Mouse (Mus musculus) midbrain, embryonic 10.5 days (tissue): ENCODE results near the gene Astn2. TPM values are rescaled to one million over a fixed set of nuclear protein-coding genes. Genes with fewer than 3 reads are reported as not detected.

ENCODE experiments used
- DNase-seq: peaks from one replicate; pipeline ENCODE4 v3.0.0-alpha.2; 2017; ENCODE audit warnings: low spot score
- H3K27ac ChIP-seq: fragments of 300-500 bp; sonication (generic); replicated peaks from 2 replicates; pipeline ENCODE4 v1.5.1; 2016; ENCODE audit warnings: mild to moderate bottlenecking
- H3K27me3 ChIP-seq: fragments of 300-500 bp; sonication (generic); 2 replicates; pipeline ENCODE4 v1.6.1; 2016; ENCODE audit warnings: low read depth, mild to moderate bottlenecking; ENCODE audit not compliant: poor library complexity, severe bottlenecking
- H3K36me3 ChIP-seq: fragments of 300-500 bp; sonication (generic); 2 replicates; pipeline ENCODE4 v1.6.1; 2016; ENCODE audit warnings: mild to moderate bottlenecking, moderate library complexity
- H3K4me1 ChIP-seq: fragments of 300-500 bp; sonication (generic); 2 replicates; pipeline ENCODE4 v1.6.1; 2016
- H3K4me3 ChIP-seq: fragments of 300-500 bp; sonication (generic); 2 replicates; pipeline ENCODE4 v1.5.1; 2016; ENCODE audit warnings: mild to moderate bottlenecking, moderate library complexity
- H3K9me3 ChIP-seq: fragments of 300-500 bp; sonication (generic); replicated peaks from 2 replicates; pipeline ENCODE4 v1.6.1; 2016; ENCODE audit warnings: mild to moderate bottlenecking
- WGBS: fragments of 180-500 bp; shearing (Covaris S2); methylation state at CpG from one replicate; pipeline ENCODE4 v1.1.7; 2016; 5-methylcytosine and 5-hydroxymethylcytosine counted together
- polyA plus RNA-seq: library from polyadenylated mRNA; unstranded; fragments of >200 nt; fragmentation: Nextera tagmentation; extraction: Ambion mirVana; gene quantifications from 2 replicates; pipeline ENCODE4 v1.2.1, GENCODE M21; 2016

The Astn2 gene
- polyA plus RNA-seq, 1 experiment from 2014 or later: 0.32 TPM

DNA sequence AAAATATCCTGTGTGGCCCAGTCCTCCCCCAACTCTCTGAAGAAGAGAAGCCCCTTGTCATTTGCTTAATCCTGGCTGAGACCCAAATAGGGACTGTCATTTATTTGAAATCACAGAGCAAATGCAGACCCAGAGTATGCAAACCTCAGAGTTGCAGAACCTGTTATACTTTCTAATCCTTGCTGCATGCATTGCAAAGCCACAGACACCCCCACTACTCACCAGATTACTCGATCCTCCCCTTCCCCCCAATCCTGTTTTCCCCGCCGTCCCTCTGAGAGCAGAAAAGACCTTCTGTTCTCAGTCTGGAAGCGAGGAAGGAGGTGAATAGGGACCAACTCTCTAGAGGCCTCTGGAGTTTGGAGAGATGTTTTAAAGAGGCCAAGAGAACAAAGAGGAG, 13.9 kb downstream of the Astn2 start:
- DNase-seq: no peak
- Histone ChIP-seq H3K4me1 (peaks cover 12% of the 10 kb centered on the region), H3K4me3 (no peak overlapping the region), H3K9me3 (no peaks in the 10 kb centered on the region), H3K27me3 (no peaks in the 10 kb centered on the region), H3K27ac (no peak overlapping the region), H3K36me3 (no peaks in the 10 kb centered on the region)
- WGBS: 9% methylated on average over 4 of the region's 4 CpGs

- no peaks in the 10 kb centered on the region for H3K36me3 ChIP-seq
- no peak overlapping the region for H3K4me3 ChIP-seq
- DNase-seq: no peak
- 36% methylated on average over 2 of the region's 2 CpGs for WGBS
- H3K27me3 ChIP-seq: no peaks in the 10 kb centered on the region
- H3K27ac ChIP-seq: no peak overlapping the region
- no peaks in the 10 kb centered on the region for H3K4me1 ChIP-seq
- no peaks in the 10 kb centered on the region for H3K9me3 ChIP-seq
These were observed 25.8 kb downstream of the Astn2 start for GRCm38 (mm10) chr4:66378586-66378985.

DNA sequence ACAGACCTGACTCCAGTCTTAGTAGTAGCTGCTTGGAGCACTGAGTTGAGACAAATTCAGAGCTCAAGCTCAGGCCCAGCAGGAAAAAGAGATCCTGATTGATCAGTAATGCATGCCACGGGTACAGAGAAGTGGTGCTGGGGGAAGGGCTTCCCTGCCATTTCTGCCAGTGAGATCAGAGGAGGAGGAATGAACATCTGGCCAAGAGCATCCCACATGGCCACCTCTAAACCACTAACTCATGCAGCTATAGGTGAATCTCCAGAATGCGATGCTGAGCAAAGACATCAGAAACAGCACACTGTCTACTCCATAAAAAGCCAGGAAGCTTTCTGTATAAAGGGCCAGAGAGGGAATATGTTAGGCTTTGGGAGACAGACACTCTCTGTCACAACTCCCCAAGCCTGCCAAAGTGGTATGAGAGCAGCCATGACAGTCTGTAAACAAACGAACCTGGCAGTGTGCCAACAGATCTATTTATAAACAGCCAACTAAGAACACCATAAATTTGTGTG, 33.8 kb downstream of the Astn2 start:
- H3K4me1 ChIP-seq: peaks cover 3% of the 10 kb centered on the region
- no peaks in the 10 kb centered on the region for H3K36me3 ChIP-seq
- H3K27me3 ChIP-seq: no peaks in the 10 kb centered on the region
- DNase-seq: no peak
- H3K27ac ChIP-seq: no peak overlapping the region
- WGBS: 73% methylated on average over 3 of the region's 3 CpGs
- no peak overlapping the region for H3K4me3 ChIP-seq
- H3K9me3 ChIP-seq: no peaks in the 10 kb centered on the region

- no peak overlapping the region for H3K27ac ChIP-seq
- DNase-seq: no peak
These were observed 38.9 kb downstream of the Astn2 start for GRCm38 (mm10) chr4:66365500-66365899.

GRCm38 (mm10) chr4:66344632-66345031, 59.8 kb downstream of the Astn2 start:
- Histone ChIP-seq H3K9me3 (no peaks in the 10 kb centered on the region), H3K27me3 (no peaks in the 10 kb centered on the region), H3K27ac (no peak overlapping the region), H3K4me1 (no peaks in the 10 kb centered on the region), H3K4me3 (no peak overlapping the region), H3K36me3 (no peaks in the 10 kb centered on the region)
- DNase-seq: no peak
- WGBS: 79% methylated on average over 2 of the region's 2 CpGs

More at GRCm38 (mm10) chr4:66365500-66365899, 38.9 kb downstream of the Astn2 start:
- Histone ChIP-seq H3K4me3 (no peak overlapping the region), H3K36me3 (no peaks in the 10 kb centered on the region), H3K27me3 (no peaks in the 10 kb centered on the region), H3K4me1 (peaks cover 7% of the 10 kb centered on the region), H3K9me3 (no peaks in the 10 kb centered on the region)
- 71% methylated on average over 1 of the region's 1 CpGs for WGBS

DNA sequence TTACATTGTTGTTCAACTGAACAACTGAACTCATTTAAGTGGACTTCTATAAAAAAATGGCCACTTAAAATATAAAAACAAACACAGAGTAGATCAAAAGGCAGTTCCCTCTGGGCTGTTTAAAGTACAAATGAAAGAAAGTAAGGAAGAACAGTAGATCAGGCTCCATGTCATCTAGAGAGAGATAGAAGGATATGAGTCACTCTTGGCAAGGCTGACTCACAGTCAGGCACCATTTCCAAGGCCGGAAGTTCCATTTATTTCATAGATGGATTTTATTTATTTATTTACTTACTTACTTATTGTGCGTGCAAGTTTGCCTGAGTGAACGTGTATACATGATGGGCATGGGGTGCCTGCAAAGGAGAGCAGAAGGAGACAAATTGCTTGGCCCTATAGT, 67.0 kb downstream of the Astn2 start:
- no peaks in the 10 kb centered on the region for H3K27me3 ChIP-seq
- peaks cover 3% of the 10 kb centered on the region; the same call in 1 of the 2 replicates for H3K4me1 ChIP-seq
- no peak for DNase-seq
- WGBS: 84% methylated on average over 3 of the region's 3 CpGs
- no peaks in the 10 kb centered on the region for H3K36me3 ChIP-seq
- no peak overlapping the region for H3K4me3 ChIP-seq
- H3K27ac ChIP-seq: no peak overlapping the region
- no peaks in the 10 kb centered on the region for H3K9me3 ChIP-seq

DNA sequence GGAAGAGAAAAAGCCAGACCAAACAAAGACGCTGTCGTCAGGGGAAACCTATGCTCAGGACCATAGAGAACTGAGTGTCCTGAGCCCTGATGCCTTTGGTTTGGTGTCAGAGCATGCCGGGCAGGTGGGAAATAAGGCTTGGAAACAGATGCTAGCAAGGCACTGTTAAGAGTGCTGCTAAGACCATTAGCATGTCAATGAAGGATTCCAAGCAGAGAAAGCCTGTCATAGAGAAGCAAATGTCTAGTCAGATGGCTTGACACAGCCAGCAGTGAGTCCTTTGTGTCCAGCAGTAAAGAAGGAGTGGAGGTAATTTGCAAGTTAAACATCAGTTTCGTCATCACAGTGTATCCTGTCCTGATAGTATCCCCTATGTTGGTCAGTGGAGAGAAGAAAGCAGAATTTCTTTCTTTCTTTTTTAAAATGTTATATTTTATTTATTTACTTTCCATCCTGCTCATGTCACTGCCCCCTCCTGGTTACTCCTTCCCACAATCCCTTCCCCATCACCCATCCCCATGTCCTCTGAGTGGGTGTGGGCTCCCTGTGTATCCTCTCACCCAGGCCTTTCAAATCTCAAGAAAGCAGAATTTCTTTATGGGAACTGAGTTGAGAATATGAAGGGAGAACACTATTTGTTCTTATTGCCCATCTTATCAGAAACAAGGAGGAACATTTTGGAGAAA, 73.7 kb downstream of the Astn2 start:
- H3K4me1 ChIP-seq: peaks cover 21% of the 10 kb centered on the region
- 13% methylated on average over 4 of the region's 4 CpGs for WGBS
- peak overlapping the region; percentile 75 for H3K27ac ChIP-seq
- H3K27me3 ChIP-seq: no peaks in the 10 kb centered on the region
- peak; percentile 44 for DNase-seq
- H3K4me3 ChIP-seq: no peak overlapping the region
- H3K36me3 ChIP-seq: no peaks in the 10 kb centered on the region
- H3K9me3 ChIP-seq: no peaks in the 10 kb centered on the region

GRCm38 (mm10) chr4:66321051-66321450, 83.4 kb downstream of the Astn2 start:
- WGBS: 81% methylated on average over 2 of the region's 2 CpGs

GRCm38 (mm10) chr4:66314806-66315484, 89.5 kb downstream of the Astn2 start:
- Histone ChIP-seq H3K4me3 (no peak overlapping the region), H3K27me3 (0 out of 2 replicates have a peak, but pooled peaks cover 7% of the 10 kb centered on the region), H3K9me3 (no peaks in the 10 kb centered on the region), H3K27ac (no peak overlapping the region), H3K36me3 (no peaks in the 10 kb centered on the region), H3K4me1 (peaks cover 9% of the 10 kb centered on the region)
- 16% methylated on average over 8 of the region's 8 CpGs for WGBS
- DNase-seq: no peak

More at GRCm38 (mm10) chr4:66321051-66321450, 83.4 kb downstream of the Astn2 start:
- Histone ChIP-seq H3K4me3 (no peak overlapping the region), H3K27ac (no peak overlapping the region), H3K27me3 (0 out of 2 replicates have a peak, but pooled peaks cover 7% of the 10 kb centered on the region), H3K4me1 (no peaks in the 10 kb centered on the region), H3K36me3 (no peaks in the 10 kb centered on the region), H3K9me3 (no peaks in the 10 kb centered on the region)
- DNase-seq: no peak

DNA sequence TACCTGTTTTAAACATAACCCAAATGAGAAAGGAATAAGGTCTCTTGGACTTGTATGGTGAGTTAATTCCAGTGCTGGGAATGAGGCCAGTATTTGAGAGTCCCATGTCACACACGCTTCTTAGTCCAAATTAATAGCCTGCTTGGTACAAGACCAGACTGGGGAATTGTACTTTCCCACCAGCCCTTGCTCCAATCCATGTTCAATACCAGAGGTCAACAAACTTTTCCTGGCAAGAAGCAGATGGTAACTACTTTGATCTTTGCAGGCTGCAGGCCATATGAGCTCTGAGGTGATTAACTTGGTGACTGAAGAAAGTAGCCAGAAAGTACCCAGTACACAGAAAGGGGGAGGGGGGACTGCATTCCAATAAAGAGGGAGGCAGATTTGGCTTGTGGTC, 91.7 kb downstream of the Astn2 start:
- WGBS: 82% methylated on average over 1 of the region's 1 CpGs
- H3K27me3 ChIP-seq: 0 out of 2 replicates have a peak, but pooled peaks cover 7% of the 10 kb centered on the region
- no peaks in the 10 kb centered on the region for H3K36me3 ChIP-seq
- H3K27ac ChIP-seq: no peak overlapping the region
- H3K4me3 ChIP-seq: no peak overlapping the region
- H3K9me3 ChIP-seq: no peaks in the 10 kb centered on the region
- H3K4me1 ChIP-seq: peaks cover 9% of the 10 kb centered on the region
- no peak for DNase-seq

DNA sequence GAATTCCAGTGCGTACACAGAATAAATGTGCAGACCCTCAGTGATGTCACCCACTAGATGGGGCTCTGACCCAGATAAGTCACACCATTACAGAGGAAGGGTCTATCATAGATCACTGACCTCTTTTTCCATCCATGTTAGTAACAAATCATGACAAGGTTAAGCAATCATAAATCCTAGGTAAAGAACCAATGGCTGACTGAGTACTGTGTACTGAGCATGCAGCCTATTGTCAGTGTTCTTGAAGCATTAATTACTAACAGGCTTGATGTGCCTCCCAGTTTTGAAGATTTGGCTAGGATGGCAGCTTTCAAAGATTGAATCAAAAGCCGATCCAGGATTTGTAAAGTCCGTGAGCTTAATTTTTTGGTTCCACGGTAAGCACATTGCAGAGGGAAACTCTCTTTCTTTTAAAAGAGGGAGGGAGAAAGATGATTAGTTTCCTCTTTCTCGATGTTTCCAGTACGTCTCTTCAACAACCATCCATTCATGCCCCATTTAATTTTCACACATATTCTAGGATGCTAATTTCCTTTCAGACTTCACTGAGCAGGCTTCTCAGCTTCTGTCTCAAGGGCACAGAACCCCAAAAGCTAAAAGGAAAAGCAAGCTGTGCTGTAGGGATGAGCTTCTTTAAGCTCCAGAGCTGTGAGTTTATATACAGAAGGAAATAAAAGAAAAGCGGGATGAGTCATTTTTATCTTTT, 93.9 kb downstream of the Astn2 start:
- no peaks in the 10 kb centered on the region for H3K36me3 ChIP-seq
- WGBS: 89% methylated on average over 7 of the region's 7 CpGs
- H3K4me1 ChIP-seq: peaks cover 9% of the 10 kb centered on the region
- H3K4me3 ChIP-seq: no peak overlapping the region
- H3K9me3 ChIP-seq: no peaks in the 10 kb centered on the region
- H3K27ac ChIP-seq: no peak overlapping the region
- no peaks in the 10 kb centered on the region for H3K27me3 ChIP-seq
- DNase-seq: no peak

GRCm38 (mm10) chr4:66306377-66306776, 98.0 kb downstream of the Astn2 start:
- no peaks in the 10 kb centered on the region for H3K9me3 ChIP-seq
- DNase-seq: no peak
- no peak overlapping the region for H3K27ac ChIP-seq
- H3K4me1 ChIP-seq: peaks cover 7% of the 10 kb centered on the region
- 77% methylated on average over 6 of the region's 6 CpGs for WGBS
- H3K4me3 ChIP-seq: no peak overlapping the region
- no peaks in the 10 kb centered on the region for H3K27me3 ChIP-seq
- H3K36me3 ChIP-seq: no peaks in the 10 kb centered on the region
